Mouse (Mus musculus): ENCODE results near the gene Rft1.

GRCm38 (mm10) chr14:30654691-30655228 lies 600 bp downstream of the Rft1 start:
- TF ChIP-seq POLR2AphosphoS2 (IDR thresholded peaks at IDR 0.05; ENCODE audit: insufficient read length, low read depth), result no peak
- TF ChIP-seq MYOD1 (IDR thresholded peaks at IDR 0.05; ENCODE audit: control insufficient read depth in 1 of 3, insufficient read length in 2 of 3, low read depth in 2 of 3), result no peak

Data from myocyte (in vitro differentiated cells).